Mouse (Mus musculus) liver, embryonic 14.5 days (tissue): ENCODE data around the gene Fmnl2.

Experiments
- CTCF ChIP-seq: IDR thresholded peaks from 2 replicates; pipeline ENCODE4 v1.5.1; 2016; ENCODE audit warnings: antibody characterized with exemption, low read depth, control low read depth
- EP300 ChIP-seq: IDR thresholded peaks from 2 replicates; pipeline ENCODE4 v1.6.1; 2016; ENCODE audit warnings: antibody characterized with exemption, low read depth

DNA sequence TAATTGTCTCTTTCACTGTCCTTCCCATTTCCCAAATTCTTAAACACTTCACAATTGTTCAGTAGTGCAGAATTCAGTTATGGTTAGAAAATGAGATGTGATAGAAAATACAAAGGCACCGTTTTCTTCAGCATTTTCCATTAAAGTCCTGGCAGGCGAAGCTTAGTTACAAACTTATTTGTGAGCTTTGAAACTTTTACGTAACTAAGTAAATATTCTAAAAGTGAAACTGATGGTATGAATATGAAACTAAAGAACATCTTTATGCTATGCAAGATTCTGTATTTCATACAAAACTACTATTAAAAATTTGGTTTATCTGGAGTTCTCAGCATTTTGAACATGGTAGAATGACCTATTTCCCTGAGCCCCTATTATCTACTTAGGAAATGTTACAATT is 321.3 kb downstream of the Fmnl2 start:
- TF ChIP-seq CTCF = no peak
- TF ChIP-seq EP300 = no peak
